Mouse (Mus musculus) embryonic fibroblast, embryonic 13.5 days (primary cell): ENCODE data around the gene Hk2.

Experiments
- CTCF ChIP-seq: IDR thresholded peaks from 2 replicates; pipeline ENCODE4 v1.5.1; 2011; ENCODE audit warnings: mild to moderate bottlenecking, control low read depth, low read length, moderate library complexity, borderline replicate concordance; ENCODE audit not compliant: insufficient read depth
- POLR2A ChIP-seq: IDR thresholded peaks from 2 replicates; pipeline ENCODE4 v1.6.1; 2011; ENCODE audit warnings: low read depth, mild to moderate bottlenecking, control low read depth, low read length, moderate library complexity

DNA sequence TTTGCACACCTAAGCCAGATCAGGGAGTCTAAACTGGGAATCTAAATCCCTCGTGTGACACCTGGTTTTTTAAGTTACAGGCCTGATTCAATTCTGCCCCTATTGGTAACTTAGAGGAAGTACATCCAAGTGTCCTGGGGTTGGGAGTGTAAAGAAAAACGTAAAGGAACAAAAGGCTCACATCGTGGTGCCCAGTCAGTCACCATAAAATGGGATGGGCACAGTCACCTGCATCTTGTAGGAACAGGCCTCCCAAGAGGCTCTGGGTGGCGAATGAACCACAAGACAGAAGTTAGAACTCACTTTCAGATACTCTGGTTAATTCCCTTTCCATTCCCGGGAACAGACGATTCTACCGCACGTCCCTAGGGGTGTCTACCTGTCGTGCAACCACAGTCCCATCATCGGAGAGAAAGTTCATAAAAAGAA lies 2.3 kb downstream of the Hk2 start:
- TF ChIP-seq CTCF, result no peak
- no peak for TF ChIP-seq POLR2A
